Mouse (Mus musculus) cortical plate, adult 2 months (tissue): ENCODE data around the gene Pnkp. TPM values are rescaled to one million over a fixed set of nuclear protein-coding genes. Genes with fewer than 3 reads are reported as not detected.
A peak's percentile ranks its signal among the peaks of the same experiment; 100 is the strongest.

Experiments used
- H3K27ac ChIP-seq: fragments of 200-500 bp; 2 replicates; pipeline ENCODE4 v1.5.1; 2012; ENCODE audit warnings: low read length, control low read depth, inconsistent platforms; ENCODE audit not compliant: insufficient read depth
- H3K4me1 ChIP-seq: fragments of 200-500 bp; 2 replicates; pipeline ENCODE4 v1.6.1; 2011; ENCODE audit warnings: low read length; ENCODE audit not compliant: control insufficient read depth, insufficient read depth
- H3K4me3 ChIP-seq: fragments of 200-500 bp; 2 replicates; pipeline ENCODE4 v1.5.1; 2011; ENCODE audit warnings: mild to moderate bottlenecking, low read length, control low read depth; ENCODE audit not compliant: insufficient read depth
- CTCF ChIP-seq: fragments of 200-500 bp; IDR thresholded peaks from 2 replicates; pipeline ENCODE4 v1.5.1; 2011; ENCODE audit warnings: mild to moderate bottlenecking, control low read depth, low read length; ENCODE audit not compliant: insufficient read depth; ENCODE audit errors: extremely low read depth
- POLR2A ChIP-seq: fragments of 200-500 bp; IDR thresholded peaks from 2 replicates; pipeline ENCODE4 v1.6.1; 2011; ENCODE audit warnings: mild to moderate bottlenecking, low read length, control low read depth; ENCODE audit not compliant: insufficient read depth; ENCODE audit errors: extremely low read depth
- polyA plus RNA-seq: library from polyadenylated mRNA; depleted of rRNA; stranded (reverse); fragments of >200 nt; gene quantifications from 2 replicates; pipeline ENCODE4 v1.2.3, GENCODE M21; 2012

The Pnkp gene
- polyA plus RNA-seq, 1 experiment, result 35.6 TPM

- no peaks in the 10 kb centered on the region for H3K4me1 ChIP-seq
- H3K27ac ChIP-seq, result no peak overlapping the region
- TF ChIP-seq POLR2A (0 out of 2 replicates have a peak, but pooled peaks have one; percentile 33), CTCF (no peak)
- peak overlapping the region; percentile 79 for H3K4me3 ChIP-seq
These were observed 966 bp downstream of the Pnkp start for GRCm38 (mm10) chr7:44857905-44858304.

GRCm38 (mm10) chr7:44859896-44860295 lies 3.0 kb downstream of the Pnkp start:
- no peak overlapping the region for H3K4me3 ChIP-seq
- TF ChIP-seq CTCF (no peak), POLR2A (no peak)
- H3K4me1 ChIP-seq, result no peaks in the 10 kb centered on the region
- no peak overlapping the region for H3K27ac ChIP-seq

GRCm38 (mm10) chr7:44860576-44861428 lies 3.9 kb downstream of the Pnkp start:
- TF ChIP-seq CTCF, result peak; percentile 76
- no peak for TF ChIP-seq POLR2A
- no peak overlapping the region for H3K27ac ChIP-seq
- no peak overlapping the region for H3K4me3 ChIP-seq
- no peaks in the 10 kb centered on the region for H3K4me1 ChIP-seq

- Histone ChIP-seq H3K4me1 (peaks cover 2% of the 10 kb centered on the region), H3K27ac (no peak overlapping the region), H3K4me3 (no peak overlapping the region)
- no peak for TF ChIP-seq CTCF
- no peak for TF ChIP-seq POLR2A
These were observed 4.5 kb downstream of the Pnkp start for GRCm38 (mm10) chr7:44861429-44861816.

GRCm38 (mm10) chr7:44862434-44862833 lies 5.5 kb downstream of the Pnkp start:
- TF ChIP-seq POLR2A, result no peak
- TF ChIP-seq CTCF, result no peak
- Histone ChIP-seq H3K4me3 (no peak overlapping the region), H3K4me1 (peaks cover 5% of the 10 kb centered on the region), H3K27ac (no peak overlapping the region)

- Histone ChIP-seq H3K4me1 (peaks cover 5% of the 10 kb centered on the region), H3K27ac (no peak overlapping the region), H3K4me3 (no peak overlapping the region)
- TF ChIP-seq POLR2A (0 out of 2 replicates have a peak, but pooled peaks have one; percentile 2), CTCF (no peak)
These were observed 6.3 kb downstream of the Pnkp start for GRCm38 (mm10) chr7:44863210-44863609.

GRCm38 (mm10) chr7:44863982-44864494 lies 7.1 kb downstream of the Pnkp start:
- TF ChIP-seq POLR2A (no peak), CTCF (no peak)
- Histone ChIP-seq H3K27ac (no peak overlapping the region), H3K4me1 (peaks cover 6% of the 10 kb centered on the region), H3K4me3 (no peak overlapping the region)

GRCm38 (mm10) chr7:44864595-44865542 lies 7.9 kb downstream of the Pnkp start:
- H3K4me1 ChIP-seq, result peaks cover 6% of the 10 kb centered on the region

More at GRCm38 (mm10) chr7:44864595-44865542, 7.9 kb downstream of the Pnkp start:
- TF ChIP-seq CTCF (no peak), POLR2A (0 out of 2 replicates have a peak, but pooled peaks have one; percentile 7)
- no peak overlapping the region for H3K4me3 ChIP-seq
- no peak overlapping the region for H3K27ac ChIP-seq
